Mouse (Mus musculus) adrenal gland, adult 8-10 months (tissue): ENCODE results near the gene Arhgap31. TPM values are rescaled to one million over a fixed set of nuclear protein-coding genes. Genes with fewer than 3 reads are reported as not detected.

ENCODE experiments used
- DNase-seq: peaks from one replicate; pipeline ENCODE4 v3.0.0; 2022
- total RNA-seq, 4 experiments: library from RNA; stranded (reverse); gene quantifications; 2 replicates each; pipeline ENCODE4 v1.2.4; 2022

Gene Arhgap31
- total RNA-seq, 4 experiments from 2014 or later: 16.6 to 30.8 (median 26.7) TPM

DNA sequence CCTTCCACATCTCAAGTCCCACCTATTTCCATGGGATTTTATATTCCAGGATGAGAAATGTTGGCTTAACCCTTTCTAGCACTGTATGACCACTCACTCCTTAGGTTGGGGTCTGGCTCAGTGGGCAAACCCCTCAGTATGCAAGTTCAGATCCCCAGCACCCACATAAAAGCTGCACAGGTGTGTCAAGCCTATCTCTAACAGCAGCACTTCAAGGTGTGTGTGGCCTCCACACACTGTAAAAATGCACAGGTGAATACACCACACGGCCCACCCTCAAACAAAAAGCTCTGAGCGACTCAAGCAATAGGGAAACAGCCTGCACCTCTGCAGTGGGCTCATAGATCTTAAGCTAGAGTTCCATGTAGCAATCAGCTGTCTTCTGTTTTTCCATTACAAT lies 117.0 kb downstream of the Arhgap31 start:
- DNase-seq: no peak

DNA sequence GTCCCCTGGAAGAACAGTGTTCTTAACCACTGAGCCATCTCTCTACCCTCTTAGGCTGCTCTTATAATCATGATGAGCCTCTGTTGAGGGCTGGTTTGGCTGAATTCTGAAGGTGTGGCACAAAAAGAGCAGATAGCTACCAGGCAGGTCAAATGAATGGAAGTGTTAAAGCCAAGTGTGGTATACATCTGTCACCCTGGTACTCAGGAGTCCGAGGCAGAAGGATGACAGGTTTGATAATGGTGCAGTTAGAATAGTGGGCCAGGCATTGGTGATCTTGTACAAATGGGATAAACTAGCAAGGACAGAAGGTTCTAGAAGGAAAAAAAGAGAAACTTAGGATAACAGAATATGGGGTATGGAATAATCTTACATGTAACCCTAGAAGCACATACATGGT lies 118.6 kb downstream of the Arhgap31 start:
- DNase-seq: no peak

- no peak for DNase-seq
Measured at GRCm38 (mm10) chr16:38592946-38593345, 120.1 kb downstream of the Arhgap31 start.

GRCm38 (mm10) chr16:38592026-38592678 lies 120.9 kb downstream of the Arhgap31 start:
- DNase-seq: no peak

- DNase-seq: no peak
Measured at GRCm38 (mm10) chr16:38591506-38591905, 121.6 kb downstream of the Arhgap31 start.

GRCm38 (mm10) chr16:38587572-38587971 lies 125.5 kb downstream of the Arhgap31 start:
- no peak for DNase-seq

DNA sequence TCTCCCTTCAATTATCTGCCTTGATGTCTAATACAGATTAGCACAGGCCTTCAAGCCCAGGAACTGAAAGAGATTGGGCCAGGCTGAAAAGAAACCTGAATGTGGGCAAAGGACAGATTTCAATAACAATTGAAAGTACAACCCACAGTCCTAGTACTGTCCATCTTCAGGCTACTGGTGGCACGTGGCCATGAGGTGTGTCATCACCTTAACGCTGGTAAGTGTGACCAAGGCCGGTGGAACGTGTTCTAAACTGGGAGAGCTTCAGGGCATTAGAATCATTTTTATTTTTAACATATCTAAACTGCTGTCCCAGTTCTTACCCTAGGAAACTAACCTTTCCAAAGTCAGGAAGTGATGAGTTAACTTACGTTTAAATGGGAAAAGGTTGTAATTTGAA lies 125.9 kb downstream of the Arhgap31 start:
- DNase-seq: no peak

- DNase-seq: no peak
Measured at GRCm38 (mm10) chr16:38585186-38585585, 127.9 kb downstream of the Arhgap31 start.

DNA sequence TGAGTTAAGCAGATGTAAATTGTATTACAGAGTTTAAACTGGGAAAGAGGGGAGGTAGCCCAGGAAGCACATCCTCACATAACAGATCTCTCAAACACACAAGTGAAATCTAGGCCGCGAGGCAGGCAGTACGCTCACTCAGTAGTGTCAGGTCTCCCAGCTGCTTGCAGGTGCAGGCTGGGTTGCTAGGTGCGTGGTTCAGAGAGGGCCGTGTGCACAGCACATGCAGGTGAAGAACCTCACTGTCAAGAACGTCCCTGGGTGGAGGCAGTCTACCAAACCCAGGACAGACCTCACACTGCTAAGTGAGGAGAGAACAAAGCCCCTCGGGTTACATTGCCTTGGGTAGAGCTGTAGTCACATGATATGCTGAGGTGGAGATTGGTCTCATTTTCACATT lies 128.3 kb downstream of the Arhgap31 start:
- DNase-seq: no peak

- DNase-seq: no peak
Measured at GRCm38 (mm10) chr16:38571481-38571880, 141.6 kb downstream of the Arhgap31 start.

- DNase-seq: no peak
Measured at GRCm38 (mm10) chr16:38568192-38568591, 144.9 kb downstream of the Arhgap31 start.

DNA sequence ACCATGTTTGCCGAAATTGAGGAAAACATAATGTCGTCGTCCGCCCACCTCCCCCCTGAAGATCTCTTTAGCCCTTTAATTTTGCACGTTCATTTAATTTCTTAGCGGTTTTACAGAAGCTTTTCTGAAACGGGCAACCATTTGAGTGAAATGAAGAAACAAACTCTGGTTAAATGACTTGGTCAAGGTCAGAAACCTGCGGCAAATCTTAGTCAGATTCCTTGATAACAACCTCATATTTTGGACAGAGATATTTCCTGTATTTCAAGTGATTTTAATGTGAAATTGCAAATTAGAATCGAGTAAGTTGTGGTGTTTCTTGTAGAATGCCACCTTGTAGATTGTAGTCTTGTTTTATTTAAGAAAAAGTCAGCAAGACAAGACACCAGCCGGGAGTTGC lies 149.6 kb downstream of the Arhgap31 start:
- DNase-seq: no peak

- DNase-seq: no peak
Measured at GRCm38 (mm10) chr16:38562968-38563327, 150.1 kb downstream of the Arhgap31 start.

- peak; percentile 92 for DNase-seq
Measured at GRCm38 (mm10) chr16:38562131-38562967, 150.7 kb downstream of the Arhgap31 start.

DNA sequence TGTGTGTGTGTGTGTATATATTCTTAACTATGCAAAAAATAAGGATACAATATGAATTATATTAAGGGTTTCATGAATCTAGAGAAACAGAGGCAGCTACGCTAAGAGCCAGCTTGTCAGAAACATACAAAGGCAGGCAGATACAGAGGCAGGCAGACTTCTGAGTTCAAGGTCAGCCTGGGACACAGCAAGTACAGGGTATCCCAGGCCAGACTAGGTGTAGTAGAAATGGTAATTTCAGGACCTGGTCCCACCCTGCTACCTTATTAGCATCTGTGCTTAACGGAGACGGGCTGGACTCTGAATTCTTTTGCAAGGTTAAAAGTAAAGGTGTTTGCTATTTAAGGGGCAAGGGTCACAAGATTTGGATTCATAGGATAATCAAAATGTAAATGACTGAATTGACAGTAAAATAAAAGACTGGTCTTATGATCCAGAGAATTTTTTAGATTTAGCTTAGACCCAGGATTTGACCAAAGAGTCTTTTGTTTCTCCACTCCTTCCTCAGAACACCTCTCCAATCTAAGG lies 154.8 kb downstream of the Arhgap31 start, which contains the start of gene Tmem39a:
Tmem39a (plus strand) TSS at position 478 of the 528 bp plus-strand sequence.
- no peak for DNase-seq

DNA sequence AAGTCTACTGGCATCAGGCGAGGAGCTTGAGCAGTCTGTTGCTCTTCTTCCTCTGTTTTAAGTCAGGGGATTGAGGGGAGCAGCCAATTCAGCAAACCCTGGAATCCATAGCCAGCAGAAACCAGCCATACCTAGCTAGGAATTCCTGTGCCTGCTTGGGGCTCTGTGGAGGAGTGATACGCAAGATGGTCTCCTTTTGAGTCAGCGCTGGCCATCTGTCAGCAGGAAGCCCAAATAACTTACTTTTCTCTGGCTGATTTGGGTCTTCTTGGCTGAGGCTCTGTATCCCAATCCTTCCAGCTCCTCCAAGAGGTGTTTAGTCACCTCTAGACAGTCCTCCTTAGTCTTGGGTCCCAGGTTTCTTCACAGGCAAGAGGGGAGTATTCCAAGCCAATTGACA lies 157.1 kb downstream of the Arhgap31 start:
- DNase-seq: no peak

- peak; percentile 58 for DNase-seq
Measured at GRCm38 (mm10) chr16:38549479-38550396, 163.3 kb downstream of the Arhgap31 start, which contains the start of gene Poglut1. Poglut1 (minus strand) TSS chr16:38550258.

Other genes with a start within 250 kb of the Arhgap31 start
- 10 to 100 TPM; 41.2 to 46.5 (median 44.5) TPM for gene Timmdc1, start 190.6 kb downstream of the Arhgap31 start, total RNA-seq
- gene Poglut1, start 163.0 kb downstream of the Arhgap31 start, total RNA-seq: 10 to 100 TPM; 34.4 to 46.4 (median 42.1) TPM
- 100 to 1,000 TPM in 2 of 4 experiments, 10 to 100 TPM in 2; 79.2 to 118 (median 92.6) TPM for gene Tmem39a, start 154.6 kb downstream of the Arhgap31 start, total RNA-seq
- 10 to 100 TPM in 3 of 4 experiments, 1 to 10 TPM in 1; 8.8 to 15.1 (median 12.5) TPM for gene B4galt4, start 29.0 kb upstream of the Arhgap31 start, total RNA-seq
- gene Upk1b, start 87.1 kb upstream of the Arhgap31 start, total RNA-seq: 1 to 10 TPM in 2 of 4 experiments, under 1 TPM in 2; 0.83 to 2.3 (median 1.4) TPM
- gene 4930435E12Rik, start 115.5 kb upstream of the Arhgap31 start, total RNA-seq: not detected
- 10 to 100 TPM in 2 of 4 experiments, 1 to 10 TPM in 2; 3.4 to 21.5 (median 13.5) TPM for gene Igsf11, start 179.4 kb upstream of the Arhgap31 start, total RNA-seq